Mouse (Mus musculus) fat pad, adult 2 months (tissue): ENCODE results near the gene Lacc1.

ENCODE experiments used
- DNase-seq: peaks from one replicate; pipeline ENCODE4 v3.0.0-alpha.2; 2011; ENCODE audit warnings: low read depth, low spot score; ENCODE audit errors: extremely low read depth

Lacc1 gene

DNA sequence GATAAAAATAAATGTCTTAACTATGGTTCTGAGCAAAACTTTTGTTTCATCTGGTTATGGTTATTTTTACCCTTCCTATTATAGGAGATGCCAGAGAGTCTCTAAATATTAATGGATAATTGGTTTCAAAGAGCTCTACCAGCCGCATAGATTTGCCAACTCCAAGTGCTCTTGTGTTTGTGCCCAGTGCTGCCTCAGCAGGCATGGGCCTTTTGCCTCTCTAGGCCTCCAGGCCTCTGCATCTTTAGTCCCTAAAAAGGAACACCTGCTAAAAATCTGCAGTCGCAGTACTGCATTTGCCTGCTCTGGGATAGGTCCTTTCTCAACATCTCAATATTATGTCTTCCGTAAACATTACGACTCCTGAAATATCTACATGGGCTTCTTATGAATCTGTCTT lies 55.5 kb downstream of the Lacc1 start:
- DNase-seq, result no peak

DNA sequence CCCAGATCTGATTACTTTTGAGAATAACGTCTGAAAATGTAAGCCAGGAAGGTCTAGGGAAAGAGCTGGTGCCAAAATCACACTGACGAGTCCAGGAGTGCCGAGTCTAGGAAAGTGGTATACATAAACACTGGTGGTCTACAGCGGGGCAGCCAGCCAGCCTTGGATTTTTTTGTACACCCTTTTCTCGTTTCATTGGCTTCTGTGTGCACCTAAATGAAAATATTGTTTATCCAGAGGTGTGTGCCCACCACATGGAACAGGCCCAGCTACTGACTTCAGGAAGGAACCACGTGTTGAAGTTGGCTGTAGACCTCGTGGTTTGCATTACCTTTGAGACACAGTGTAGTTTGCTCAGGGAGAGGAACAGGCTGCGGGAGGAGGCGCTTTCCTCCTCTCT lies 57.1 kb downstream of the Lacc1 start:
- DNase-seq, result no peak
